Mouse (Mus musculus): ENCODE data around the gene Klf7.

GRCm38 (mm10) chr1:64040061-64040686 is 81.9 kb downstream of the Klf7 start:
- no peak for TF ChIP-seq CTCF (IDR thresholded peaks at IDR 0.05)
- no peak for TF ChIP-seq EP300 (IDR thresholded peaks at IDR 0.05)
